Mouse (Mus musculus): ENCODE results near the gene Iscu.
A peak's percentile ranks its signal among the peaks of the same experiment; 100 is the strongest.

The Iscu gene

DNA sequence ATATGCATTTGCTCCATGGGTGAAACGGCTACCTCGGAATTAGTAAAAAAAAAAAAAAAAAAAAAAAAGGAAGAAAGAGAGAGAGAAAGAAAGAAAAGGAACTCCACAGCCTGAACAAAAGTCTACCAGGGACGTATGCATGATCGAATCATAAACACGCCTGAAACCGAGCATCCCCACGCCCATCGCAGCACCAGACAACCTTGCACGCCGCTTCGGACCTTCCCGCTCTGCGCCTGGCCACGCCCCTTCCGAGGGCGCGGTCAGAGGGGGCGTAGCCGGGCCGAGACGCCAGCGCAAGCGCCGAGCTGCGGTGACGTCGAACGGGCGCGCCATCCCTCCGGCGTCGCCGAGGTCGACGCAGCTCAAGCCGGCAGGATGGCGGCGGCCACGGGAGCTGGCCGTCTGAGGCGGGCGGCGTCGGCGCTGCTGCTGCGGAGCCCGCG, at the start of gene Iscu, which contains the start of gene Sart3:
Gene Iscu, plus strand, starts transcription at position 299 of the 446 bp plus-strand sequence.
Gene Sart3, minus strand, starts transcription at position 61 of the 446 bp plus-strand sequence.
- peak; percentile 92 to 94 for DNase-seq

DNA sequence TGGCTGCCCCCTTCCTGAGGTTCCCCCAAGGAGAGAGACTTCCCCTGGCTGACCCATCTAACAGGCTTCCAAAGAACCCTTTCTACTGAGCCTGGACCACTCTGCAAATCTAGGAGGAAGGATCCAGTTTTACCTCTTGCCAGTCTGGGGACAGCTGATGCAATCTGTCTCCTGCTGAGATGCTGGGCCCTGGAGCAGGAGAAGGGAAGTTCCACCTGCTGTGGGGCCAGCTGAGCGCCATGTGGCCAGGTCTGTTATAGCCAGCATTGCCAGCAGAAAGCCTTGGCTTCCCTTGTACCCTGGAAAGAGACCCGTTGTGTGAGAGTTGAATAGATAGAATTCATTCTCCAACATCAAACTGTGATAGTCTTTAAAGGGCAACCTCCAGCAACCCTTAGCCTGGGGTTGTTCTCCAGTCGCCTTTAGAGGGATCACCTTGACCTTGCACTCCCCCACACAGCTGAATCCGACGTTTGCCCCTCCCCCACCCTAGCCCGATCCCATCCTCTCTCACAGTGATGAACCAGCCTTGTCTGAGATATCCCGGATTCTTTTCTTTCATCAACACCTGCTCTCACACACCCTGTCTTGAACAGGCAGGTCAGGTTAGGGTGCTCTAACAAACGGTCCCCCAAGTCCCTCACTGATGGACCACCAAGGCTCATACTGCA, 48.8 kb upstream of the Iscu start:
- no peak for DNase-seq

DNA sequence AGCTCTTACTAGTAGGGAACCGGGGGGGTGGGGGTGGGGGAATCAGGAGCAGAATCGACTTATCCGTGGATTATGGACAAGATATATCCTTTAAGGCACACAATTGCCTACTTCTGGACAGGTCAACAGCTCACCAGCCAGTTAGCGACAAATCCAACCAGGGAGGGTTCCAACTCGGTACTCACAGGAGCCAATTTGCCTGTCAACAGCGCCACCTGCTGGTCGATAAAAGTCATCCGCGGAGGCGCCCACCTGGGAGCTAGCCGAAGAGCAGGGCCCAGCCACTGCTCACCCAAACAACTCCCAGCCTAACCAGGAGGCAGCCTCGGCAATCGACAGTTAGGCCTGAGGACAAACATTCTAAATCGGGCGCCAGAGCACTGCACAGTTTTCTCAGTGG, 48.1 kb upstream of the Iscu start, which contains the start of gene 1700069L16Rik:
Gene 1700069L16Rik, minus strand, starts transcription at position 327 of the 400 bp plus-strand sequence.
- peak; percentile 69 to 72 for DNase-seq

DNA sequence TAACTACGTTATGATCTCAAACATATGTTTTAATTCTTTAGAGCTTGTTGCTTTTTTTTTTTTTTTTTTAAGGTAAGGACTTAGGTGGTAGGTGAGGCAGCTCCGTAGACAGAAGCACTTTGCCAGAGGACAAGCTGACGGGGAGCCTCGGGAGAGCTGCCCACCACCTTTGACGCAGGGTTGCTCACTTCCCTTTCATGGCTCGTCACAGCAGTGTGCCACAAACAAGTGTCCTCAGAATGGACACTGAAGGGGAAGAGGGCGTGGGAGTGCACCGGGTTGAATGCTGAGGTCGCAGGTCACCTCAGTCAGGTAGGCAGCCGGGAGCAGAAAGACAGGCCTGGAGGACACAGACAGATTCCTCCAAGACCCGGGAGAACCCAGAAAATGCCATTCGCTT, 47.1 kb upstream of the Iscu start:
- DNase-seq, result no peak

DNA sequence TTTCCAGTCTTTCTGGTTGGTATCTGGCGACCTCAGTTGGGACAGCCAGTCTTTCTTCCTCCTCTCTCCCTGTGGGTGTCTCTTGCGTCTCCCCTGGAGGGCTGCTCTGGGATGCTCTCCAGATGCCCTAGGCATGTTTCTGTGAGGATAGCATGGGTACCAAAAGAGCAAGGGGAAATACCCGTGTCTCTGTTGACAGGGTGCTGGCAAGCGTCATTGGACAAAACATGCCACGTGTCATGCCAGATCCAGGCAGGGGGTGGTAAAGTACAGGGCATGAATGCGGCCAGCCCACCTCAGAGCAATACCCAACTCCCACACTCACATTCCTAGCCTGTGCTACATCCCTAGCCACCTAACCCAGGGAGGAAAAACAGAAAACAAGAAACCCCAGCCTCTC, 45.9 kb upstream of the Iscu start:
- DNase-seq, result no peak

DNA sequence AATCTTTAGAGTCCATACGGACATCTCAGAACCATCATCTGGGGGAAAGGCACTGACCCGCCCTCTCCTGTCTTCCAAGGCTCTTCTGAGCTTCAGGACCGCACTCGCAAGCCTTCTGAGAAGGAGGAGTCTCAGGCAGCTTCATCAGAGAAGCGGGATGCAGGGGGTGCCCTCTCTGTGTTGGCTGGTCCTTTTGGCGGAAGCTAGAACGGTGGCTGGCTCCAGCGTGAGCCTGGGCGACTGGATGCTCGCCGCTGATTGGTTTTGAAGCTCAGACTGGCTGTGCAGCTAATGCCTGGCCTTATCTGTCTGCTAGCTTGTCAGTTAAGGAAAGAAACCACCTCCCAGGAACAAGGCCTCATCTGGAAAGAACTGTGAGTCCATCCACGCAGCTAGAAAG, 45.3 kb upstream of the Iscu start:
- no peak for DNase-seq

DNA sequence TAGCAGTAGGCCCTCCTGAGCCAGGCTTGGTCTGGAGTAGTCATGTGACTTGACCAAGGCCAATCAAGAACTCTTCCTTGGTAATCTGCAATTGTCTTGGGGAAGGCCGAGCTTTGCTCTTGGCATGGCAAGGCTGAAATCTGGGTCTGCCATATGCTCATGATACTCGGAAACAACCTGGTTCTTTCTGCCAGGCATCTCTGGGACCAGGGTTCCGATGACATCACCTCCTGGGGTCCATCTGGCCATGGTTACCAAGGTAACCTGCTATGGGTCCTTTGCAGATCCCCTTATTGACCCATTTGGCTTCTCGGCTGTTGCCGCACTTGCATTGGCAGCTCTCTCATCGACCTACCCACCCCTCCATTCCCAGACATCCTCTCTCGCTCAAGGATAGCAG, 44.5 kb upstream of the Iscu start:
- no peak for DNase-seq

DNA sequence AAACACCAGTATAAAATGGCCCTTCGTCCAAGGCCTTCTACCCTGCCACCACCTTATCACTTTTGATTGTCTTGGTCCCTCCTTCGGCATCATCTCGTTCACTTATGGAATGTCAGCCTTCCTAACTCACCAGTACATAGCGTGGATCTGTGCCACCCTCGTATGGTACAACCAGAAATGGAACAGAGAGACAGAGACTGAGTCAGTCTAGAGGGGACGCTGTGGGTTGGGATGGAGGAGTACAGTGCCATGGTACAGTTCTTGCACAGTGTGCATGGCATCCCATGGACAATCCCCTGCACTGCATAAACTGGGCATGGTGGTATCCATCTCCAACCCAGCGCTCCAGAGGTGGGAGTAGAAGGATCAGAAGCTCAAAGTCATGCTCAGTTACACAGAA, 43.9 kb upstream of the Iscu start:
- no peak for DNase-seq

DNA sequence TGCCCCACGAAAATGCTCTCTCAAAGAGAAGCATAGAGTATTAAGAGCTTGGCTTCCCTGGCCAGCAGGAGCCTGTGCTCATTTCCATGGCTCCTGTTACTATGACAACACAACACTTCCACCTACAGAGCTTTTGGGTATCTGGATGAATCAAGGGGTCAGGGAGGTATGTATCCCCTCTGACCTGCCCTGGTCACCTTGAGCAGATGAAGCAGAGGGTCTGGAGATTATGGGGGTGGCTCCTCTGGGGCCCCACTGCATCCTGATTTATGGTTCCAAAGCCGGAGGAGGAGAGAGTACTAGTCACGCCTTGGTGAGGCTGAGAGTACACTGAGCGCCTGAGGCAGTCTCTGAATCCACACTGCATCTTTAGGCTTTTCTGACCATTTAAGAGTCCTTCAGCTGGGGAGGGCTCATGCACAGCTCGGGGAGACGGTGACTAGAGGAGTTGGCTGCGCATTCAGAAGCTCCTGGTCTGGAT, 41.9 kb upstream of the Iscu start:
- DNase-seq, result no peak

DNA sequence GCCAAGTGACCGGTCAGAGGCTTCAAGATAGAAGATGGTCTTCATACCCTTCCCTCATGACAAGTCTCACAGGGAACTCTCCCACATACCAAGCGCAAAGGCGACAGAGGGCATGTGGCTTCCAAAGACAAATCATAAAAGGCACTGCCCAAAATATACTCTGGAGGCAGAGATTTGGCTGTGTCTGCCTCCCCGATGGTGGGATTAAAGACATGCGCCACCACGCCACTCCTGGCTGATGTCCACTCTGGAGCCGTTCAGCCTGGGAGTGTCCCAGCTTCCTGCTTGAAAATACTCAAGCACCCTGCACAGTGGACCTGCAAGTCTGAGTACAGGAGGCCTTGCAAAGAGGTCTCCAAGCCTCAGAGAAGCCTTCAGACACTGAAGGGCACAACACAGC, 41.4 kb upstream of the Iscu start:
- DNase-seq, result no peak

DNA sequence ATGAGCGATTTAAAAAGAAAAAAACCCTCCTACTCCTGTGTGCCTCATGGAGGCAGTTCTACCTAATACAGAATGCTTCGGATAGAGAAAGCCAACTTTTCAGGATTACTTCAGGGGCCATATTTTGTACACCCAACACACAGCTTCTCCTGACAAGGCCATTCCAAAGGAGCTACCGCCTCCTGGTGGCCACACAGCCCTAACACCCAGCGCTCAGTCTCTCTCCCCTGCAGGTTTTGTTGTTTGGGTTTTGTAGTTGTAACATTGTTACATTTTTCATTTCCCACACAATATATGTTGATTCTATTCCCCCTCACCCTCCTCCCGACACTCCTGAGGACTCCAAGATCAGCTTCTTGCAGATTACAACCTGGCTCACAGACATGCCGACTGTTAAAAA, 40.4 kb upstream of the Iscu start:
- DNase-seq, result peak in 1 of 2 experiments; percentile 24

DNA sequence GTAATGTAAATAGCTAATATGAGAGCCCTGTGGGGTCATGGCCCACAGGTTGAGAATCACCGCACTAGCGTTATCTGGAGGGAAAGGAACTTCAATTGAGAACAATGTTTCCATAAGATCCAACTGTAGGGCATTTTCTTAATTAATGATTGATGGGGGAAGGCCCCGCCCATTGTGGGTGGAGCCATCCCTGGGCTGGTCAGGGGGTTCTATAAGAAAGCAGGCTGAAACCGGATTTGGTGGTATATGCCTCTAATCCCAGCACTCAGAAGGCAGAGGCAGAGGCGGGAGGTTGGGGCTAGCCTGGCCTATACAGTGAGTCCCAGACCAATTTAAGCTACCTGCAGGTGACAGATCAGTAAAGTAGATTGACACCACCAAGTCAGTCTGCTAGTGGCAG, 38.2 kb upstream of the Iscu start:
- no peak for DNase-seq

DNA sequence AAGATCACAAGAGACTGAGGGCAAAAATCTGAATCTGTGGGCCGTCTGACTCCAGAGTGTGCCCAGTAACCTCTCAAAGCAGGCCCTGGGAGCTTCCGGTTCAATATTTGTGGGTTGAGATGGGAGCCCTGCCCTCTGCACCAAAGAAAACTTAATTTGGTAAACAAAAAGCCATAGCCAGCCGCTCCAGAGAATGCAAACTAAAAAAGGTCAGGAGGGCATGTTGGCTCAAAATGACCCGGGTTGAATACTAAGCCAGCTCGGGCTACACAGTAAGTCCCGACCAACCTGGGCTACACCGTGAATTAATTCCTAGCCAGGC, 37.6 kb upstream of the Iscu start:
- peak in 1 of 2 experiments; percentile 10 for DNase-seq

DNA sequence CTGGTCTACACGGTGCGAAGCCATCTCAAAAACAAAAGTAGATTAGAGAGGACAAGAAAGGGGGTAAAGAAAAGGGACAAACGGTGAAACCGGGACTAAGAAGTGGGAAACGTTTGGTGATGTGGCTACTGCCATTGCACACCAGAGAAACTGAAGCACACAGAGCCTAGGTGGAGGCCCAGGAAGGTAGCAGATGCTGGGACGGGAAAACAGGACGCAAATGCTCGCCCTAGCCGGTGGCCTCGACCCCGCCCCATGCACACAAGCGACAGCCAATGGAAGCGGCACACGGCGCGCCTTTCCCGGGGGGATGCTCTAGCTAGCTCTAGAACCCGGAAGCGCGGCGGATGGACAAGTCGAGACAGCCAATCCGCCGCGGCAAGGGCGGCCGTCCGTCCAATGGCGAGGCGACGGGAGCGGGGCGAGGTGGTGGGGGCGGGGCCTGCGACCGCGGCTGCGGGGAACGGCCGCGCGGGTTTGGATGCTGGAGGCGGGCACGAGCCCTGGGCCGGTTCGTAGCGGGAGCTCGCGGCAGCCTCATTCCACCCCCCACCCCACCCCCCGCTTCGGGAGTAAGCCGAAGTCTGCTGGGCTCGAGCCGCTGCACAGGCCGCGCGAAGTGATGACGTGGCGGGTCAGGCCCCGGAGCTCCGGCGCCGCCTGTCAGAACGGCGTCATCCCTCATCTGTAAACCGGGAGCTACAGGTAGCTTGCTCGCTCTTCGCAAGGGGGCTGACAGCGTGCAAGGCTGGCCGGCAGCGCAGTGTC, 37.0 kb upstream of the Iscu start, which contains the start of gene Ficd:
Gene Ficd, plus strand, starts transcription at position 459 of the 768 bp plus-strand sequence.
- peak; percentile 93 to 95 for DNase-seq

DNA sequence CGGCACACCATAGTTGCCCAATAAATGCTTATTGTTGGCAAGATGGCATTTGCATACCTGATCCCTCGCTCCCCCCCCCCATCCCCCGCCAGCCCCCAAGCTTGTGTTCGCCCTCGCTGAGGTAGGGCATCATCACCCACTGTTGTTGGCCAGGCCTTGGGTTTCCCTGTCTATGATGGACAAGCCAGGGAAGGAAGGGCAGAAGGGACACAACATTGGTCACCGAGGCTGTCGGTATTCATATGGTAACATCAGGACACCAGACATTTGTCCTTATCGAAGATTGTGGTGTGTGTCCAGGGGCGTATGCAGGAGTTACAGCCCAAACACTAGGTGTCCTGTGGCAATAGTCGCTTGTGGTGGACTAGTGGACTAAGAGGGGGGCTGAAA, 36.4 kb upstream of the Iscu start:
- DNase-seq, result no peak

DNA sequence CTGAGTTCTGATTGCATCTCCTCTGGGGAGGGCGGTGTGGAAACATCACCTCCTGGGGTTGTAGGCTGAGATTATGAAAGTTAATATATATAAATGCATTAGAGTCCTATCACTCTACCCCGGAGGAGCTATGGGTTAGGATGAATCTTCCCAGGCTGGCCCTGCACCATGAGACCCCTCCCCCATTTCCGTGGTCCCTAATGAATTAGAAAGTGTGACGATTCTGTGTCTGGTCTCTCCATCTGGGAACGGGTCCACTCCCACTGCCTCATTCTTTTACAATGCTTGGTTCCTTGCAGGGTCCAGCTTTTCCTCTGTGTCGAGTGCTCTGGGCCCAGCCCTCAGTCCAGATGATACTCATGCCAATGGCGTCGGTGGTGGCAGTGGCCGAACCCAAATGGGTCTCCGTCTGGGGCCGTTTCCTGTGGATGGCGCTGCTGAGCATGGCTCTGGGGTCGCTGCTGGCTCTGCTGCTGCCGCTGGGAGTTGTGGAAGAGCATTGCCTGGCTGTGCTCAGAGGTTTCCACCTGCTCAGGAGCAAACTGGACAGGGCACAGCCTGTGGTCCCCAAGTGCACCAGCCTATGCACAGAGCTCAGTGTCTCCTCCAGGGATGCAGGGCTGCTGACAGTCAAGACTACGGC, 35.9 kb upstream of the Iscu start:
- no peak for DNase-seq

DNA sequence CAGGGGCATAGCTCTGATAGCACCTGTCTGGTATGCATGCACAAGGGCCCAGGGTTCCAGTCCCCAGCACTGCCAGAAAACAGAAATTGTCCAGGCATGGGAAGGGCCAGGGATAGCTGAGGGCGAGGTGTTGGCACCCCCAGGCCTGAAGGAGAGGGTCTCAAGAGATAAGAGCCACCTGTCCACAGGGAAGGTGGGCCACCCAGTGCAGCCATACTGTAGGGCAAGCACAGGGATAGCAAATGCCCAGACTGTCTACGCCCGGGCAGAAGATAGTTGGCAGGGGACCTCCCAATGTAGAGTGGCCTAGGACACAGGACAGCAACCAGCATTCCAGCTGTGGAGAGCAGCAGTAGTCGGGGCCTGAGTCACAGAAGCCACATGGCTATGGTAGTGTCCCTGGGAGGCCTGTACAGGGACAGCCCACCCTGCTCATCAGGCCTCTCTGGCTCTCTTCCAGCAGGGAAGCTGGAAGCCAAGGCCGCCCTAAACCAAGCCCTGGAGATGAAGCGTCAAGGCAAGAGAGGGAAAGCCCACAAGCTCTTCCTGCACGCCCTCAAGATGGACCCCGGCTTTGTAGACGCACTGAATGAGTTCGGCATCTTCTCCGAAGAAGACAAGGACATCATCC, 34.8 kb upstream of the Iscu start:
- DNase-seq, result no peak

DNA sequence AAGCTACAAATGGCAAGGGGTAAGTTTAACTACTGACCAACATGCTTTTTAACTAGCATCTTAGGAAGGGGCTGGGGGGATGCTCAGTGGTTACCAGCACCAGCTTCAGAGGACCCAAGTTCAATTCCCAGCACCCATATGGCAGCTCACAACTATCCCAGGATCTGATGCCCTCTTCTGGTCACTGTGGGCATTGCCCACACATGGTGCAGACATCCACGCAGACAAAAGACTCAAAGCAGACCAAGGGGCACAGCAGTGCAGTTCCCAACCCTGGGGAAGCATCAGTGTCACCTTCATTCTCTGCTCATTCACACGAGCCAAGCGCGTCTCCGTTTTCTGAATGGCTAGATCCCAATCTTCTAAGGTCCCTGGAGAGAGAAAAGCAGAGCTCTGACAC, 24.9 kb upstream of the Iscu start:
- DNase-seq, result no peak

DNA sequence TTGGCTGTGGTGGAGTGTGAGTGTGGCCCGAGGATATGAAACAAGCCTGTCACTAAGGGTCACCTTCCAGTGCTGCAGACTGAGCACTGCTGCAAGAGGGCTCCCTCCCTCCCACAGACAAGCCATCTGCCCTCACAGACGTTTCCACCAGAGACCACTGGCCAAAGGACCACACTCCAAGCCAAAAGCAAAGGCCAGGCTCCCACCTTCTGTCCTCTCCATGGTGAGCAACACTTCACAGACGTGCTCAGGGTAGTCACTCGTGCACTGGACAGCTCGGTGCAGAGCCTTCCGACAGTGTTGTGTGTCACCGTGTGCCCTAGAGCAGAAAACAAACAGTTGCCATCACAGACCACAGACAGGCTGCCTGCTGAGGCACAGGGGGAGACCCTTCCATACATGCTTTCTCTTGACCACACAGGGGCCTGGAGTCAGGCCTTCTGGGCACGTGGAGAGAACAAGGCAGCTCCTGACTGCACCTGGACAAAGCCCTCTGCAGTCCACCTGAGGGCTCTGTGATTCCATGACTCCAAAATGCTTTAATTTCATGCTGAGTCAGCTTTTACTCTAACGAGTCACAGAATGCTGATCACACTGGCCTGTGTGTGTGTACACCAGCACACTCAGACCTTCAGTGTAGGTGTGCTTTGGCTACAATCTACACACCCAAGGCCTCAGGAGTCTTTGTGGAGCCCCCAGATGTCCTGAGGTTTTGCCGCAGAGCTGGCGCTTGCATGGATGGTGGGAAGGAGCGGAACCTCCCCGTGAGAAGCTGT, 23.8 kb upstream of the Iscu start:
- DNase-seq, result no peak

DNA sequence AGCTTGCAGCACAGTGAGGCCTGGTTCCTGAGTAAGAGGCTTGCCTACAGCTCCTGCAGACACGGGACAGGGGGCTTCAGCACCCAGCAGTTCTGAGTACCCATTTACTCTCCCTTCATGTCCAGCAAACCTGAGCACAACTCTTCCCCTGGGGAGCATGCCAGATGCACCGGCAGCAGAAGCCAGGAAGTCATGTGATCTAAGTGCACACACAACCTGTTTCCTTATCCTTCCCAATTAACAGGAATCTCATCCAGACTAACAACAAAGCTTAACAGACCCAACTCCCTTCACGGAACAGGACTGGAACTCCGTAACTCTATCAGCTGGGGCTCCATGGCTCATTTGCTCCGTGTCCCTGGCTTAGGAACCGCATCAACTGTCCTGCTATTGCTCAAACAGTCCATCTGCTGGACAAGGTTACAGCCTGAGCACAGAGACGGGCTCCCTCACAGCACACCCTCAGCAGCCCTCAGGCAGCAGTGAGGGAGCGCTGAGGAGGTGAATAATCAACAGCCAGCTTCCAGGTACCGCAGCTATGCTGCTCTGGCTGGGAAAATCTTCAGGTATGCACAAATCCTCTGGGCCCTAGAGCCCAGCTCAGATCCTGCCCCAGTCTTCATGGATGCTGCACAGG, 20.9 kb upstream of the Iscu start:
- no peak for DNase-seq

DNA sequence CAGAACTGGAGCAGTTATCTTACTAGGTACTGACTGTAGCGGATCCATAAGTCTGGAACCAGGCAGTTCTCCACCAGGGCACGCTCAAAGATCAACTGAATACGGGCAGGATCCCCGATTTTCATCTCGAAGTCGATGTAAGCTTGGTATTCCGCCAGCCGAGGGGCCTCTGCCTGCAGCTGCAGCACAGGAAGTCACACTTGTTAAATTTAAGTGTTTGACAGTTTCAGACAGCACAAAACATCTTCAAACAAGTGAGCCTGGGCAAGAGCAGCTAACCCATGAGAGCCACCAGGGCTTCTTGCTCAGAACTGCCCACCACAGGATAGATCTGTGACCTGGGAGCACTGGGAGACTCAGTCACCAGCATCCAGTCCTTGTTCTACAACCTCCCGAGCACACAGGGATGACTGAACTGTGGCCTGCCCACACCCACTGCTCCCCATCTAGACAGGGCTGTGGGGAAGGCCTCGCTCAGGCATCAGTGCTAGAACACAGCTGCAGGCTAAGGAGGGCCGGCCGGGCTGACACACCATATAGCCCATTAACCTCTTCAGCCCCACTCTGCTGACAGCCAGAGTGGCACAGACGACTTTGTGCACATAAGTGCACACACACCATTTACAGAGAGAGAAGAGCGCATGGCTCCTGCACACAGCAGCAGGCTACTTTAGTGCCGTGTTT, 17.1 kb upstream of the Iscu start:
- no peak for DNase-seq
